Mouse (Mus musculus) liver, embryonic 14.5 days (tissue): ENCODE results near the gene Ccdc146.

ENCODE experiments used
- CTCF ChIP-seq: IDR thresholded peaks from 2 replicates; pipeline ENCODE4 v1.5.1; 2016; ENCODE audit warnings: antibody characterized with exemption, low read depth, control low read depth
- EP300 ChIP-seq: IDR thresholded peaks from 2 replicates; pipeline ENCODE4 v1.6.1; 2016; ENCODE audit warnings: antibody characterized with exemption, low read depth

GRCm38 (mm10) chr5:21257126-21257525 is 167.4 kb downstream of the Ccdc146 start:
- TF ChIP-seq CTCF: no peak
- TF ChIP-seq EP300: no peak
